Mouse (Mus musculus): ENCODE data around the gene Irf4. TPM values are rescaled to one million over a fixed set of nuclear protein-coding genes. Genes with fewer than 3 reads are reported as not detected.
A peak's percentile ranks its signal among the peaks of the same experiment; 100 is the strongest.

Gene Irf4
- total and polyA plus RNA-seq, 2 experiments from 2014 or later: 0.02 to 0.38 TPM

- no peak for ATAC-seq
- no peak overlapping the region for H3K27ac ChIP-seq (ENCODE audit: low read depth, low read length)
- no peak for TF ChIP-seq CTCF (IDR thresholded peaks at IDR 0.05; ENCODE audit: low read depth)
- H3K4me2 ChIP-seq (ENCODE audit: low read depth): no peak overlapping the region
- 88% methylated on average over 6 of the region's 6 CpGs for WGBS
- no peak for DNase-seq
- no peak overlapping the region for H3K9ac ChIP-seq
- H3K36me3 ChIP-seq (ENCODE audit: insufficient read depth): no peaks in the 10 kb centered on the region
- no peak overlapping the region for H3K4me3 ChIP-seq (ENCODE audit: low read depth, low read length)
- no peaks in the 10 kb centered on the region for H3K4me1 ChIP-seq (ENCODE audit: insufficient read depth)
- no peaks in the 10 kb centered on the region for H3K27me3 ChIP-seq (ENCODE audit: insufficient read depth, low read length)
- no peaks in the 10 kb centered on the region for H3K9me3 ChIP-seq (ENCODE audit: low read length)
Observed at GRCm38 (mm10) chr13:30767477-30768127, 18.6 kb downstream of the Irf4 start.

DNA sequence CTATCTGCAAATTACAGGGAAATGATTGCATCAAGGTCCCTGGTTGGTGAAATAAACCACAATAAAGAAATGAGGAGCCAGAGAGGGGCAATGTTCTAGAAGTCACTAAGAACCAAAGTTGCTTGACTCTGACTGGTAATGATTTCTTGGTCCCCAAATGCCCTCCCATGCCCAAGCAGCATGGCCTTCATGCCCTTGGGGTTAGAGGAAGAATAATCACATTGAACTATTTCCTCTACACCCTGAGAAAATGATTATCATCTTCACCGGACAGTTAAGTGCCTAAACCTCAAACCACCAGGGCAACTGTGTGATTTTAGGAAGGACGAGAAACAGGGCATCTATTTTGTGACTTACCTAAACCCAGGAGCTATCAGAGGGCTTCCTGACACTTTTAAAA lies 27.0 kb downstream of the Irf4 start:
- Histone ChIP-seq H3K4me3 (ENCODE audit: low read depth, low read length) (no peak overlapping the region), H3K36me3 (ENCODE audit: insufficient read depth) (no peaks in the 10 kb centered on the region), H3K4me2 (ENCODE audit: low read depth) (no peak overlapping the region), H3K9me3 (ENCODE audit: low read length) (no peaks in the 10 kb centered on the region), H3K27me3 (ENCODE audit: insufficient read depth, low read length) (no peaks in the 10 kb centered on the region), H3K4me1 (ENCODE audit: insufficient read depth) (no peaks in the 10 kb centered on the region), H3K9ac (no peak overlapping the region), H3K27ac (ENCODE audit: low read depth, low read length) (no peak overlapping the region)
- DNase-seq (no peak), ATAC-seq (no peak)
- no peak for TF ChIP-seq CTCF (IDR thresholded peaks at IDR 0.05; ENCODE audit: low read depth)
- 88% methylated on average over 2 of the region's 2 CpGs for WGBS

GRCm38 (mm10) chr13:30777678-30778179 lies 28.7 kb downstream of the Irf4 start:
- Histone ChIP-seq H3K27ac (ENCODE audit: low read depth, low read length) (no peak overlapping the region), H3K27me3 (ENCODE audit: insufficient read depth, low read length) (no peaks in the 10 kb centered on the region), H3K36me3 (ENCODE audit: insufficient read depth) (no peaks in the 10 kb centered on the region), H3K9ac (no peak overlapping the region), H3K4me3 (ENCODE audit: low read depth, low read length) (no peak overlapping the region), H3K4me1 (ENCODE audit: insufficient read depth) (no peaks in the 10 kb centered on the region), H3K9me3 (ENCODE audit: low read length) (no peaks in the 10 kb centered on the region), H3K4me2 (ENCODE audit: low read depth) (no peak overlapping the region)
- WGBS: 85% methylated on average over 11 of the region's 11 CpGs
- DNase-seq: no peak
- no peak for TF ChIP-seq CTCF (IDR thresholded peaks at IDR 0.05; ENCODE audit: low read depth)
- no peak for ATAC-seq

- Histone ChIP-seq H3K4me1 (ENCODE audit: insufficient read depth) (no peaks in the 10 kb centered on the region), H3K27ac (ENCODE audit: low read depth, low read length) (no peak overlapping the region), H3K4me2 (ENCODE audit: low read depth) (no peak overlapping the region), H3K36me3 (ENCODE audit: insufficient read depth) (no peaks in the 10 kb centered on the region), H3K4me3 (ENCODE audit: low read depth, low read length) (no peak overlapping the region), H3K27me3 (ENCODE audit: insufficient read depth, low read length) (no peaks in the 10 kb centered on the region), H3K9ac (no peak overlapping the region), H3K9me3 (ENCODE audit: low read length) (no peaks in the 10 kb centered on the region)
- no peak for DNase-seq
- TF ChIP-seq CTCF (IDR thresholded peaks at IDR 0.05; ENCODE audit: low read depth): no peak
- 64% methylated on average over 2 of the region's 2 CpGs for WGBS
- no peak for ATAC-seq
Observed at GRCm38 (mm10) chr13:30781905-30782304, 32.9 kb downstream of the Irf4 start.

- no peaks in the 10 kb centered on the region for H3K36me3 ChIP-seq (ENCODE audit: insufficient read depth)
- H3K4me2 ChIP-seq (ENCODE audit: low read depth): no peak overlapping the region
- DNase-seq: no peak
- H3K4me3 ChIP-seq (ENCODE audit: low read depth, low read length): no peak overlapping the region
- no peak for ATAC-seq
- no peak overlapping the region for H3K27ac ChIP-seq (ENCODE audit: low read depth, low read length)
- no peak overlapping the region for H3K9ac ChIP-seq
- H3K4me1 ChIP-seq (ENCODE audit: insufficient read depth): no peaks in the 10 kb centered on the region
- no peak for TF ChIP-seq CTCF (IDR thresholded peaks at IDR 0.05; ENCODE audit: low read depth)
- no peaks in the 10 kb centered on the region for H3K27me3 ChIP-seq (ENCODE audit: insufficient read depth, low read length)
- 53% methylated on average over 8 of the region's 8 CpGs for WGBS
- H3K9me3 ChIP-seq (ENCODE audit: low read length): no peaks in the 10 kb centered on the region
Observed at GRCm38 (mm10) chr13:30782419-30782818, 33.4 kb downstream of the Irf4 start.

DNA sequence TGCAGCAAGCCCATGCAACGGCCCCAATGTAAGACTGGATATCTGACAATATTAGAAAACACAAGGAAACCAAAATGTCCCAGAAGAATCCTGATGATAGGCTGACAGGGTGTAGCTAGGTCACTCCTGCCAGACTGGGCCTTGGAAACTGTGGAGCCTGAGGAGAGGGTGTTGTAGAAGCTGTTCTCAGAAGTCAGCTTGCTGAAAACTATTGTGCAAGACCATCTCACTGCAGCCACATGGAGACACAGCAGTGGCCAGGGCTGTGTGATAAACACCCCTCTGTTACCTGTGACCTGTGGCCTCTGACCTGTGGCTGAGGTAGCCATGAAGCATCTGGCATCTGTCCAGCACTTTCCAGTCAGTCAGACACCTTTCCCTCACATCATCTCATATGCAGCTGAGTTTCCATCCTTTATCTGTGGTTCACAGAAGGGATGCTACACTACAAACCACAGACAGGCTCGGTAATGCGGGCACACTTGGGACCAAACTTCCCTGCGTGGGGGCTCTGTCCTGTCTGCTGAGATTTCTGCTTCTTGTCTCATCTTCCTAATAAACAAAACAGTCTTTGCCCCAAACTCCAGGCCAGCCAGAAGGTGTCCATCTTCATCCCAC lies 36.5 kb downstream of the Irf4 start:
- no peaks in the 10 kb centered on the region for H3K9me3 ChIP-seq (ENCODE audit: low read length)
- TF ChIP-seq CTCF (IDR thresholded peaks at IDR 0.05; ENCODE audit: low read depth): no peak
- H3K27me3 ChIP-seq (ENCODE audit: insufficient read depth, low read length): no peaks in the 10 kb centered on the region
- no peak overlapping the region for H3K9ac ChIP-seq
- no peak overlapping the region for H3K27ac ChIP-seq (ENCODE audit: low read depth, low read length)
- H3K4me3 ChIP-seq (ENCODE audit: low read depth, low read length): no peak overlapping the region
- no peak for ATAC-seq
- no peaks in the 10 kb centered on the region for H3K4me1 ChIP-seq (ENCODE audit: insufficient read depth)
- 94% methylated on average over 4 of the region's 4 CpGs for WGBS
- H3K36me3 ChIP-seq (ENCODE audit: insufficient read depth): no peaks in the 10 kb centered on the region
- DNase-seq: no peak
- H3K4me2 ChIP-seq (ENCODE audit: low read depth): no peak overlapping the region

DNA sequence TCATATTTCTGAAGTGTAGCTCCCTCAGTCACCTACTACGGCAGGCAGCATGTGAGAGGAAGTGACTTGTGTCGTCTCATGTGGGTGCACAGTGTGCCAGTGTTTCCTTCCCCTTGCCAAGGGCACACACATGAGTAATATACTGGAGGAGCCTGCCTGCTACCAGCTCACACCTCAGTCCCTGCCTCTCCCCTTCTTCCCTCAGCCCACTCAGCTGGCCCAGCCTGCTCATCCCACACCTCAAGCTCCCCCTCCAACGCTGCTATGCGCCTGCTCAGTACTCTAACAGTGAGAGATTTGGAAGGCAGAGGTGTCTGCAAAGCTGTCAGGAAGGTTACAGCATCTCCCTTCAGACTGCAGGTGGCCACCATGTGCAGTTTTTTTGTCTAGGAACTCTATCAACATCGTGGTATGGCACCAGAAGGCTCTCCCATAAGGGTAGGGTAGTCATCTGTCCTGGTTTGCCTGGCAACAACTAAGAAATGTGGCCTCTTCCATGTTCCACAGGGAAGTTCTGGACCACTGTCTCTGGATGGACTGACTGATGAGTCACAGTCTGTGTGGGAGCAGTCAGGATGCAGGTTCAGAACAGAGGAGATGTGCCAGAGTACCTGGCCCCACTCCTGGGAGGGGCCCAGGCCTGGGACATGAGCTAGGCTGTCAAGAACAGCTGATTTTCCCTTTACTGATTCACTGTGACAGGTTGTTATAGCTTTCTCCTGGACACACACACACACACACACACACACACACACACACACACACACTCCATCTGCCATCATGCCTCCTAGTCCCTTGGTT lies 37.4 kb downstream of the Irf4 start:
- H3K27ac ChIP-seq (ENCODE audit: low read depth, low read length): no peak overlapping the region
- no peak overlapping the region for H3K9ac ChIP-seq
- WGBS: 75% methylated on average over 5 of the region's 5 CpGs
- no peaks in the 10 kb centered on the region for H3K9me3 ChIP-seq (ENCODE audit: low read length)
- DNase-seq (no peak), ATAC-seq (peak; percentile 36)
- H3K36me3 ChIP-seq (ENCODE audit: insufficient read depth): no peaks in the 10 kb centered on the region
- no peak for TF ChIP-seq CTCF (IDR thresholded peaks at IDR 0.05; ENCODE audit: low read depth)
- H3K4me2 ChIP-seq (ENCODE audit: low read depth): no peak overlapping the region
- no peaks in the 10 kb centered on the region for H3K4me1 ChIP-seq (ENCODE audit: insufficient read depth)
- H3K4me3 ChIP-seq (ENCODE audit: low read depth, low read length): no peak overlapping the region
- no peaks in the 10 kb centered on the region for H3K27me3 ChIP-seq (ENCODE audit: insufficient read depth, low read length)
